Mouse (Mus musculus) stomach, postnatal 0 days (tissue): ENCODE measurements around the gene Slc1a1. TPM values are rescaled to one million over a fixed set of nuclear protein-coding genes. Genes with fewer than 3 reads are reported as not detected.

ENCODE experiments used
- ATAC-seq: fragments of 200-750 bp; cut with Nextera tagmentation; 2 replicates; pipeline ENCODE4 v1.8.0; 2017; ENCODE audit not compliant: low FRiP score, low TSS enrichment
- DNase-seq: peaks from one replicate; pipeline ENCODE4 v3.0.0-alpha.2; 2016; ENCODE audit warnings: low spot score
- H3K27ac ChIP-seq: fragments of 300-500 bp; sonication (generic); replicated peaks from 2 replicates; pipeline ENCODE4 v1.5.1; 2014; ENCODE audit warnings: mild to moderate bottlenecking, control low read depth
- H3K27me3 ChIP-seq: fragments of 300-500 bp; sonication (generic); 2 replicates; pipeline ENCODE4 v1.6.1; 2014; ENCODE audit warnings: low read length; ENCODE audit not compliant: control insufficient read depth, insufficient read depth
- H3K36me3 ChIP-seq: fragments of 300-500 bp; sonication (generic); 2 replicates; pipeline ENCODE4 v1.6.1; 2014; ENCODE audit warnings: low read length, mixed read lengths; ENCODE audit not compliant: control insufficient read depth, insufficient read depth
- H3K4me1 ChIP-seq: fragments of 300-500 bp; sonication (generic); replicated peaks from 2 replicates; pipeline ENCODE4 v1.6.1; 2014; ENCODE audit warnings: antibody characterized with exemption; ENCODE audit not compliant: control insufficient read depth, insufficient read depth
- H3K4me2 ChIP-seq: fragments of 300-500 bp; sonication (generic); replicated peaks from 2 replicates; pipeline ENCODE4 v1.6.1; 2014; ENCODE audit warnings: low read depth, mild to moderate bottlenecking, control low read depth, moderate library complexity
- H3K4me3 ChIP-seq: fragments of 300-500 bp; sonication (generic); 2 replicates; pipeline ENCODE4 v1.5.1; 2014; ENCODE audit warnings: low read depth, low read length, control low read depth
- H3K9ac ChIP-seq: fragments of 300-500 bp; sonication (generic); 2 replicates; pipeline ENCODE4 v1.6.1; 2014; ENCODE audit warnings: mild to moderate bottlenecking, low read length, control low read depth, mixed read lengths
- H3K9me3 ChIP-seq: fragments of 300-500 bp; sonication (generic); 2 replicates; pipeline ENCODE4 v1.6.1; 2016; ENCODE audit warnings: low read length; ENCODE audit not compliant: control insufficient read depth
- CTCF ChIP-seq: IDR thresholded peaks from 2 replicates; pipeline ENCODE4 v1.5.1; 2016; ENCODE audit warnings: antibody characterized with exemption, low read depth, mild to moderate bottlenecking, moderate library complexity
- EP300 ChIP-seq: optimal IDR thresholded peaks from 2 replicates; pipeline ENCODE3; 2016; ENCODE audit warnings: antibody characterized with exemption
- WGBS: fragments of 180-500 bp; shearing (Covaris S2); extraction: QIAGEN DNeasy Blood & Tissue Kit; methylation state at CpG from one replicate; pipeline ENCODE4 v1.1.7; 2014; 5-methylcytosine and 5-hydroxymethylcytosine counted together
- polyA plus RNA-seq: library from polyadenylated mRNA; unstranded; fragments of >200 nt; fragmentation: Nextera tagmentation; extraction: Ambion mirVana; gene quantifications from 2 replicates; pipeline ENCODE4 v1.2.1, GENCODE M21; 2015

Gene Slc1a1
- polyA plus RNA-seq, 1 experiment from 2014 or later, result 0.28 TPM

GRCm38 (mm10) chr19:28863626-28864025 is 28.8 kb downstream of the Slc1a1 start:
- Histone ChIP-seq H3K4me2 (no peak overlapping the region), H3K4me3 (no peak overlapping the region), H3K9me3 (no peaks in the 10 kb centered on the region), H3K27ac (no peak overlapping the region), H3K4me1 (no peaks in the 10 kb centered on the region), H3K9ac (no peak overlapping the region), H3K36me3 (no peaks in the 10 kb centered on the region), H3K27me3 (no peaks in the 10 kb centered on the region)
- no peak for ATAC-seq
- 59% methylated on average over 10 of the region's 10 CpGs for WGBS
- TF ChIP-seq CTCF (no peak), EP300 (no peak)
- no peak for DNase-seq

GRCm38 (mm10) chr19:28864981-28865380 is 30.1 kb downstream of the Slc1a1 start:
- Histone ChIP-seq H3K9me3 (no peaks in the 10 kb centered on the region), H3K4me1 (no peaks in the 10 kb centered on the region), H3K36me3 (no peaks in the 10 kb centered on the region), H3K27ac (no peak overlapping the region), H3K9ac (no peak overlapping the region), H3K4me3 (no peak overlapping the region), H3K4me2 (no peak overlapping the region), H3K27me3 (no peaks in the 10 kb centered on the region)
- no peak for TF ChIP-seq CTCF
- 68% methylated on average over 6 of the region's 6 CpGs for WGBS
- no peak for DNase-seq
- no peak for ATAC-seq

GRCm38 (mm10) chr19:28865501-28865900 is 30.7 kb downstream of the Slc1a1 start:
- no peak for DNase-seq
- H3K4me1 ChIP-seq, result no peaks in the 10 kb centered on the region
- no peak overlapping the region for H3K9ac ChIP-seq
- H3K9me3 ChIP-seq, result no peaks in the 10 kb centered on the region
- 79% methylated on average over 1 of the region's 1 CpGs for WGBS
- no peak for ATAC-seq
- TF ChIP-seq EP300, result no peak
- TF ChIP-seq CTCF, result no peak
- H3K27me3 ChIP-seq, result no peaks in the 10 kb centered on the region
- H3K4me2 ChIP-seq, result no peak overlapping the region
- no peak overlapping the region for H3K27ac ChIP-seq
- H3K36me3 ChIP-seq, result no peaks in the 10 kb centered on the region
- no peak overlapping the region for H3K4me3 ChIP-seq

- ATAC-seq, result no peak
Observed at GRCm38 (mm10) chr19:28869251-28869855, 34.5 kb downstream of the Slc1a1 start.

GRCm38 (mm10) chr19:28870351-28870750 is 35.5 kb downstream of the Slc1a1 start:
- no peaks in the 10 kb centered on the region for H3K9me3 ChIP-seq
- DNase-seq (no peak), ATAC-seq (no peak)
- no peak overlapping the region for H3K27ac ChIP-seq
- H3K4me2 ChIP-seq, result no peak overlapping the region
- 54% methylated on average over 2 of the region's 2 CpGs for WGBS
- no peak overlapping the region for H3K4me3 ChIP-seq
- TF ChIP-seq EP300 (no peak), CTCF (no peak)
- H3K9ac ChIP-seq, result no peak overlapping the region
- no peaks in the 10 kb centered on the region for H3K4me1 ChIP-seq
- no peaks in the 10 kb centered on the region for H3K36me3 ChIP-seq
- no peaks in the 10 kb centered on the region for H3K27me3 ChIP-seq

More at GRCm38 (mm10) chr19:28869251-28869855, 34.5 kb downstream of the Slc1a1 start:
- no peak overlapping the region for H3K27ac ChIP-seq
- H3K9me3 ChIP-seq, result no peaks in the 10 kb centered on the region
- no peaks in the 10 kb centered on the region for H3K27me3 ChIP-seq
- TF ChIP-seq CTCF, result no peak
- TF ChIP-seq EP300, result no peak
- no peaks in the 10 kb centered on the region for H3K36me3 ChIP-seq
- no peak for DNase-seq
- H3K4me3 ChIP-seq, result no peak overlapping the region
- no peak overlapping the region for H3K4me2 ChIP-seq
- H3K9ac ChIP-seq, result no peak overlapping the region
- WGBS, result 85% methylated on average over 6 of the region's 6 CpGs
- no peaks in the 10 kb centered on the region for H3K4me1 ChIP-seq

GRCm38 (mm10) chr19:28879476-28879875 is 44.6 kb downstream of the Slc1a1 start:
- Histone ChIP-seq H3K27ac (no peak overlapping the region), H3K27me3 (no peaks in the 10 kb centered on the region), H3K9me3 (no peaks in the 10 kb centered on the region), H3K4me1 (no peaks in the 10 kb centered on the region), H3K36me3 (no peaks in the 10 kb centered on the region), H3K4me3 (no peak overlapping the region), H3K4me2 (no peak overlapping the region), H3K9ac (no peak overlapping the region)
- DNase-seq (no peak), ATAC-seq (no peak)
- WGBS, result 88% methylated on average over 2 of the region's 2 CpGs
- no peak for TF ChIP-seq CTCF
- no peak for TF ChIP-seq EP300
